Mouse (Mus musculus) lung, postnatal 4 days (tissue): ENCODE results near the gene Slc25a28.

Source experiments
- DNase-seq, 2 experiments: peaks; one replicate each; pipeline ENCODE4 v3.0.0; 2021

The Slc25a28 gene

DNA sequence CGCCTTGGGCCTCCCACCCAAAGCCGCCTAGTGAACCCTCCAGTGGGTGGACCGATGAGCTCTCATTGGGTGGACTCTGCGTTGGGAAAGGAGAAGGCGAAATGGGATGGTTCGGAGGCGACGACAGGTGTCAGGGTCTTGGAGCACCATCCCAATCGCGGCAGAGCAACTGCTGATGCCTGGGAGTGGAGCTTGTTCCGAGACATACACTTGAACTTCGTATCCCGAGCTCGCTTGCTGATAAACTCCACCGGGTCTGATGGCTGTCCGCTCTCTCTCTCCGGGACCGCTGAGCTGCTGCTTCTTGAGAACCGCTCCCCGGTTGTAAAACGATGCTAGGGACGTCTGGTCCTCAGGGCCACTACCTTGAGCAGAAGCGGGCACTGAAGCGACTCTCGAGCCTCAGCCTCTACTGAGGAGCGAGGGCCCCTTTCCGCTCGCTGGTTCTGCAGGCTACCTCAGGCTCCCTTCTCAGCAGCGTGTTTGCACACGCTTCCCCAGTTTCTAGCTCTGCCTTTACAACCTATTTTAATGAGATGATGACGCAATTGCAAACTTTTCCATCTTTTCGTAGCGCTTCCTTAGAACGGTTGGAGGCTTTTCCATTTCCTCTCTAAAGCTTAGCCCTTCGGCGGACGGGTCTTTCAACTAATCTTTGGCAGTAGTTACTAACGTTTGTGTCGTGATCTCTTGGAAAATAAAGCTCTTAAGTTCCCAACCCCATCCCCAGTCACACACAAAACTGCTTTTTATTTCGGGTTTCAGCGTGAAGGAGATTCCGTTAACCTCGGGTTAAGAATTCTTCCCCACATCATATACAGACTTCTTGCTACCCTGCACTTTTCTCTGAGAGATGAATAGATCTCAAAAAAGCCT is 1.1 kb upstream of the Slc25a28 start:
- DNase-seq, result peak; percentile 46 to 52

DNA sequence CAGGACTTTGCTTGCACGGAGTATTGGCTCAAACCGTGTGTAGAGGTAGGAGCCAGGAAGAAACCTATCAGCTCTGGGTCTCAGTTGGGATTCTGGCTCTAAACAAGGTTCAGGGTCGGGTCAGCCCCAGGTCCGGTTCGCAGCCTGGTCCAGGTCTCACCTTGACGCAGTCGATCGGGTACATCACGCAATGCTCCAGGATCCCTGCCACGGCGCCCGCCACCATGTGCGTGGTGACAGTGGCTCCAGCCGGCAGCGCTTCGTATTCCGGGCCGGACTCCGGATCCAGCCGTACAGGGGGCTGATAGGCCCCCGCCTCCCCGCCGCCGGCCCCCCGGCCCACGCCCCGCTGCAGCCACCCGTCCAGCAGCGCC is 378 bp downstream of the Slc25a28 start:
- no peak for DNase-seq

DNA sequence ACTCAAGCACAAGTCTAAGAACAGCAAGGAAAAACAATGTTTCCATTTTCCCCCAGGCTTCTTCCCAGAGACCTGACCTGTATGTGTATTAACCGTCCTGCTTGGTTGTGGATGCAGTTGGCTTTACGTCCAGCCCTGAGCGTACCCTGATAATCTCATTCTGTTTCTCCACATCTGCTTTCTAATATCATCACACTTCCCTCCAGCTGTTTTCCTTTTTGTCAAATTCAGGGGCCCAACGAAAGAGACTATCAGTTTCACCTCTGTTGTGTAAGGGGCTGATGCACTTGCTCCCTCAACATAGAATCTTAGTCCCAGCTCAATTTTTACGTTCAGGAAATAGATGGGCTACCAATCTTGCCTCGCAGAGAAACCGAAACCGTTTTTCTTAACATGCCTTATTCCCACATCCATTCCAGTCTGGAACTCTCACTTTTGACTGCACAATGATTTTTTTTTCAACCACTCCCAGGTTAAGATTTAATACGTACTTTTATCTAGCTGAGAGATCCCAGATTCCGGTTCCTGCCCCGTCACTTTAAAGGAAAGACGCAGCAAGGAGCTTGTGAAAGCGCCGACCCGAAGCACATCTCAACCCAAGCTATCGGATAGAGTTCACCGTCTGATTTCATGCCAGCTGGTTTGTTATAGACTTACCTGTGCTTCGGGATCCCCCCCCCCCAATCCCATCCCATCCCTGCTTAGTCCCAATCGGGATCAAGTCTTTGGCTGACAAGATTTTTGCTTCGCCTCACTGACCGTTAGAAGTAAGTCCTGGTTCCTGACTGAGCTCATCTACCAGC is 967 bp downstream of the Slc25a28 start:
- DNase-seq, result no peak

DNA sequence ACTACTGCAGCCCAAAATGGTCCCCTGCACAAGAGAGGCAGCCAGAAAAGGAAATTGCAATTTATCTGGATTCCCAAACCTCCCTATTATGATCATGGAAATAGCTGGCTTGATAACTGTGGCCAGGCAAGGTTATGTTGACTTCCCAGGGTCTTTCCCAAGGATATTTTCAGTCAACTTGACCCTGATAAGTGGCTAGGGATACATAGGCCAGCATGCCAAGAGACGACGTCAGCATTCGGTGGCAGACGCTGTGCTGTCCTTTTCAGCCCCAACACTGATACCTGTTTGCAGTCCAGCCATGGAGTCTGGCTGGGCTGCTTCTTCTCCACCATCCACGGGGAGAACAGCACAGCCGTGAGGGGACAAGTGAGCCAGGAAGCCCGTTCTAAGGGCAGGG is 3.6 kb downstream of the Slc25a28 start:
- no peak for DNase-seq

DNA sequence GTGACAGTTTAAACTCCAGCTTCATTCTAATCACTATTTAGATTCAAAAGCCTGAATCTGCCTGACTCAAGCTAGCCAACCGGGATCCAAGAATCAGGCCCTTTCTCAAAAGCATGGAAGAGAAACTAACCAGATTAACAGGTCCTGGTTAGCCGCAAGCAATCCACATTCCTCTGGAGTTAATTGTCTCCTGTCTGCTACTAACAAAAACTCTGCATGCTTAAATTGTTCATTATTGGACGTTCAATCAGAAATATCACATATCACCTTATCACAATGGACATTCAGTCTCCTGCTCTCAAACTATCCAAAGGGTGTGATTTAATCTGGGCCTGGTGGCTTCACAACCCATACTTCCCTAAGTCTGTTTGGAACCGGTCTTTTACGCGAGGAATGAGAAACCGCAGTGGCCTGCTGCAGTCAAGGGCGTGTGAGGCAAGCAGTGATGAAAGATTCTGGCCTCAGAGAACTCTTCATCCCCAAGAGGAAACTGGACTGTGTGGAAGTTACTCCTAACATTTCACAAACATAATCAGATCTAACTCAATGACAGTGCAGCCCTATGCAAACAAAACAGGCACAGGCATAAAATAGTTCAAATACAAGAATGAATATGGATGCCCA is 5.4 kb downstream of the Slc25a28 start:
- peak in 1 of 2 experiments; percentile 33 for DNase-seq

DNA sequence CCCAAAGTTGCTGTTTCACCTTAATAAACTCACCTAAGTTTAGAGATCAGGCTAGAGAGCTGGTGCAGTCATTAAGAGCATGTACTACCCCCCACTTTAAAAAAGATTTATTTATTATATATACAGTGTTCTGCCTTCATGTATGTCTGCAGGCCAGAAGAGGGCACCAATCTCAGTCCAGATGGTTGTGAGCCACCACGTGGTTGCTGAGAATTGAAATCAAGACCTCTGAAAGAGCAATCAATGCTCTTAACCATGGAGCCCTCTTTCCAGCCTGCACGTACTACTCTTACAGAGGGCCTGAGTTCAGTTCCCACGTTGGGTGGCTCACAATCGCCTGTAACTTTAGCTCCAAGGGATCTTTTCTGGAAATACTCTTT is 7.3 kb downstream of the Slc25a28 start:
- peak in 1 of 2 experiments; percentile 18 for DNase-seq

DNA sequence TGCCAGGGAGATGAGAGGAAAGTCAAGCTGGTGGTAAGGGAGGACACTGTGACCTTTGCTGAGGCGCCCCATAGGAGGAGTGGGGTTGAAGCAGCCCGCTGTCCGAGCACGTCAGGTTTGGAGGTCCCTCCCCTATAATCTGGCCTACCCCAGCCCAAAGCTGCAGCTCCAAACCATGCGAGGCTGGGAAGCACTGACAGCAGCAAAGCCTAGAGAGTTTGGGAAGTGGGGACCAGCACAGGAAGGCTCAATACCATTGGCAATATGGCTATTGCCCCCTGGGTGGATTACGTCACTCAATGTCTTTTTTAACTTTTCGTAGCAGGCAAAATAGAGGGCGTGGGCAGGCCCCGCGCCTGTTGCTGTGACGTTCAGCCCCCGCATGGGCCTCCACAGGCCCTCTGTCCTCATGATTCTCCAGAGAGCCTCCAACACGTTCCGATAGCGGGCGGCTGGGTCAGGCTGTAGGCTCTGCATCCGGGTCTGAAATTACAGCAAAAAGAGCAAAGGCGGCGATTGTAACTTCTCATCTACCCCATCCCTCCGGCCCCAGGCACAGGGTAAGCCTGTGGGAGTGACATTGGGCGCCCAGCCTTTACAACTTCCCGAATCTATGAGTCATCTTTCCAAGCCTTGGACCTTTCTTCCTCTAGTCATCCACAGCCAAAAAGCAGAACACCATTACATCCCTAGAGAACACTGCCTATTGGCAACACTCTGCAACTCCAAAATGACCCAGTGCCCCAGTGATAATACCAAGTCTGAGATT is 7.8 kb downstream of the Slc25a28 start:
- peak in 1 of 2 experiments; percentile 21 for DNase-seq

DNA sequence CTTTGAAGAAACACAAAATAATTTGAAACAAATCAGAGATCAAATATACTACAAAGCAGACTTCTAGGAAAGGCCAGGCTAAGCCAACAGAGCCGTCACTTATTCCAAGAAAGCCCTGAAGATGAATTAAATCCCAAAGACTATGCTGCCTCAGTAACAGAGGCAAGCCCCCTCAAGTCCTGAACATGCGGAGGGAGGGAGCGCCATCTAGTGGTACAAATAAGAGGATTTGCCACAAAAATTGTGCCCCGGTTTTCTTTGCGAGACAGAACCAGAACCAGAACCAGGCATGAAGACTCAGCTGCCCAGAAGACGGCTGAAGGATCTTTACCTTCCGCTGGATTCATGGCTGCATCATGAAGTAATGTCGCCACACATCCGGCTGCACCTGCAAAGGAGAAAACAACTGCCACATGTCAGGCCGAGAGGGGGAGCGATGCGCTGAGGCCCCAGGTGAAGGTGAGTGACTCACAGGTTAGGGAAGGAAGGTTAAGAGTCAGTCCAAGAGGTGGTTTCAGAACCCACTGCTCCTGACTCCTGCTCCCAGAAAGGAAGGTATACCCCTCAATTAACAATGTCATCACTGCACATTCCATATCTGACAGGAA is 9.1 kb downstream of the Slc25a28 start:
- peak in 1 of 2 experiments; percentile 53 for DNase-seq

DNA sequence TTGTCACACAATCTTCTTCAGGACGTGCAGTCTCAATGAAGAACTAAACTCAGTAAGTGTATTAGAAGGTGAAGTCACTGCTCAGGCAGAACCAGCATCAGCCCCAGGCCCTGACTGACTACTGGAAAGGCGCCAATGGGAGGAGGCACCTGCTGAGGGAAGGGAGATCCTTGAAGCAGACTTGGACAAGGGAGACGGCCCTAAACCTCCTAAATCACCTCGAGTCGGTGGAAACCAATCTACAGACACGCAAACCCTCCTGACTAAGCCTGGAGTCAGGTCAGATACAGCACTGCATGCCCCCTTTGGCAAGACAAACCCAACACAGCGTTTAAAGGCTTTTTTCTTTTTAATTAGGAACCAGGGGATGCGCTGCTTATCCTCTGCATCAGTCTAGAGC is 11.2 kb downstream of the Slc25a28 start:
- no peak for DNase-seq

DNA sequence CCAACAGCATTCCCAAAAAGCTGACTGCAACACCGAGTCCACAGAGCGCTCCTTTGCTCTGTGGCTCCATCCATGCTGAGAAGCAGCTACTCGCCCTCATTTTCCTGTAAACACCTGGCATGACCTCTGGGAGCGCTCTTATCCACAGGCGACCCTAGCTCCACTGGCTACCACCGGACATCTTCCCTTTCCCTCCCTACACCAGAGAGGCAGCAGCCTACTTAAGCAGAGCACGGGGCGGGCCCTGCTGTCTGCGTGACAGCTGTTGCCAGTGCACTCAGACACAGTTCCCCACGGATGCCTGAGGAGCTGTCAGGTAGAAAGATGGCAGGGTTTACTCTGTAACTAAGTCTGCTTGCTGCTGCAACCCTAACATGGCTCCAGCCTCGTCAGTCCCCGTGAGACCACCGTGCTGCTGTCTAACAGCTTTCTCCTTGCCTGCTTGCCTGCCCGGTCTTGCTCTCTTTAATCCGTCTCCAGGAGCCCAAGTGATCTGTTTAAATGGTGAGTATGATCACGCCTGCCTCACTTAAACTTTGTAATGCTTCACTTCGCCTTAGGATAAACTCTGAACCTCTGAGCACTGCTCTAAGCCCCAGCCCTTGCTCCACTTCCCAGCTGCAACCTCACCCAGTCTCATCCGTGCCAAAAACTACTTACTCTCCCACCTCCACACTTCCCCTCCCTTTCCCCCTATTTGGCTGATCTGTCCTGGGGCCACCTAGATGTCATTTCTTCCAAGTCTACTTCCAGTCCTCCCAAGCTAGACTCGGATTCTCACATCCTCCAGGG is 12.3 kb downstream of the Slc25a28 start:
- DNase-seq, result peak; percentile 32 to 40

DNA sequence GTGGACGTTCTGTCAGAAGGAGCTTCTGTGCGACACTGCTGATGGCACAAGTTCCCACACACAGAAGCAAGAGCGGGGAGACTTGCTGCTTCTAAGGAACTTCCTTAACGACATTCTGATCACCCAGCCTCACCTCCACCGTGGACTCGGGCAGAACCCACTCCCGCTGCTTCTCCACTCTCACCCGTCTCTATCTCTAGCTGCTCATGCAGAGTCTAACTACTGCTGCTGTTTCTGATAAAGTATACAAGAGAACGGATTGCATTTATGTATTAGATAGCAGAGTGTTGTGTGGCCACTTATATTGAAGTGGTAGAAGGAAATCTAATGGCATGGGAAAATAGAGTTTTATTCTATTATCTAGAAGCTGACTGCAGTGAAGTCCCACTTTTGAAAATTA is 13.9 kb downstream of the Slc25a28 start:
- no peak for DNase-seq

DNA sequence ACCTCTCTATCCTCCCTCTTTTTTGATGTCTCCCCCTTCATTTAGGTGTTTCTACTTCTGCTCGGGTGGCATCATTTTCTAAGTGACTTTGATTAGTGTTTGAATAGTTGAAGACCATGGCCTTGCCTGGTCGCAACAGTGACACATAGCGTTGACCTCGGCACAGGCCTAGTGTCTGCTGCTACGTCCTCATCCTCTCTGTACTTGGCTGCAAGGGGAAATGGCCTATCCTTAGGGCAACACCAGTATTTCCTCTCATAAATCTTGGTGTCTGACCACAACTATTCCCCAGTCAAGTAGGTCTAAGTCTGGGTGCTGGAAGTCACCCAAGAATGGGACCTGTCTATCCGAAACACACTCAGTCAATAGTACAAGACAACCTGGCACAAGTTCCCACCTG is 15.0 kb downstream of the Slc25a28 start:
- DNase-seq, result no peak

DNA sequence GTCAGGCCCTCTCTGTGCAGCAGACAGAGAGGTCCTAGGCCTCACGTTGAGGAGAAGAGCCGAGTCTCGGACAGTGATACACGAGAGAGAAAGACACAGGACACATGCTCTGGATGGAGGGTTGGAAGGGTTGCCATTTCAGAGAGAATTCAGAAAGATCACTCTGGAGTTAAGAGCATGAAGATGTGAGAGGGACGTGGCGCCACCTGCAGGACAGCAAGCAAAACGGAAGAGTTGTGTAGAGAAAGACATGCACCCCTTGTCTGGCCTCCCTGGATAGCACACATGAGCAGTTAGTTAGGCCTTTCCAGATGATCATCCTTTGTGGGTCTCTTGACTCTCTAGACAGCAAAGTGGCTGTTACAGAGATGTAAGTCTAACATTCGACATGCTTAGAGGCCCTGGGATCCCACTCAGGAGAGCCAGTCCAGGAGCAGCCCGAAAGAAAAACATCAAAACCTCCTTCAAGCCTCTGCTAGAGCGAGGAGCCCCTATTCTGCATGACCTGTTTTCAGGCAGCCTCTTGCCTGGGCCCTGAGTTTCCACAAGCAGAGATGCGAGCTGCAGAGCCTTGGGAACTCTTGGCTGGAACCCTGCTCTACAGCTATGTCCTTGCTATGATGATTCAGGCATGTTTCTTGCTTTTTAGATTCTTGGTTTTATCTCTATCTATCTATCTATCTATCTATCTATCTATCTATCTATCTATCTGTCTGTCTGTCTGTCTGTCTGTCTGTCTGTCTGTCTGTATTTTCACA is 18.8 kb downstream of the Slc25a28 start:
- peak; percentile 74 to 77 for DNase-seq

DNA sequence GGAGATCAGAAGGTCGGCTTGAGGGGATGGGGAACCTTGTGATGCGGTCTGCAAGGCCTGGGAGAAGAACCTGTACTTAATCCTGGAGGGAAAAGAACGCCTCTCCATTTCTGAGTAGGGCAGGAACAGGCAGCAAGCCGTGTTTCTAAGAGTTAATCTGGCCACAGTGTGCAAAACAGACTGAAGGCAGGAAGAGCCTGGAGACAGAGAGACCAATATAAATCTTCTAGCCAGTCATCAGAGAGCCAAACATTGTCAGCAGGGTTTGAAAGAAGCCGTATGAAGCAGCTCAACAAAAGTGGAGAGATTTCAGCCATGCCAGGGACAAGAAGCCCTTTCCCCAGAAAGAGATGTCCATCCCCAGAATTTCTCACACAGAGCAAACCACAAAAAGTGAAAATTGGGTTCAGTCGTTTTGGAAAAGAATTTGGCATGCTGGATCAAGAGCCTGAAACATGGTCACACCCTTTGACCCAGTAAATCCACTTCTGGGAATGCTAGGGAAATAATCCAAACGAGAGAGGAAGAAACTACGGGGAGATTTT is 23.4 kb downstream of the Slc25a28 start:
- no peak for DNase-seq

DNA sequence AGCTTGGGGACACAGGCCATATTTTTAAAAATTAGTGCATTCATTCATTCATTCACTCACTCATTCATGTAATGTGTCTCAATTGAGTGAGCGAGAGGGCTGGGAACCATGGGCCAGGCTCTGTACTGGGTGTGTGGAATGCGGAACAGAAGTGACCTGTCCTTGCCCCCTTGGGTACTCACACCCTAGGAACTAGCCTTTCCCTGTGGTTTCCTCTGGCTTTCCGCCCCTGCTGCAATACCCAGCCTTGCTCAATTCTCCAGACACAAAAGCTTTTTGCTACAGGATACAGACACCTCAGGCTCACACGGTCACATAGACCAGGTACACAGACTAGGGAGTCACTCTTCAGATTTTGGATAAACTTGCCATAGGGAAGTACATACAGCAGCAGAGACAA is 26.3 kb downstream of the Slc25a28 start:
- DNase-seq, result peak; percentile 46 to 47

DNA sequence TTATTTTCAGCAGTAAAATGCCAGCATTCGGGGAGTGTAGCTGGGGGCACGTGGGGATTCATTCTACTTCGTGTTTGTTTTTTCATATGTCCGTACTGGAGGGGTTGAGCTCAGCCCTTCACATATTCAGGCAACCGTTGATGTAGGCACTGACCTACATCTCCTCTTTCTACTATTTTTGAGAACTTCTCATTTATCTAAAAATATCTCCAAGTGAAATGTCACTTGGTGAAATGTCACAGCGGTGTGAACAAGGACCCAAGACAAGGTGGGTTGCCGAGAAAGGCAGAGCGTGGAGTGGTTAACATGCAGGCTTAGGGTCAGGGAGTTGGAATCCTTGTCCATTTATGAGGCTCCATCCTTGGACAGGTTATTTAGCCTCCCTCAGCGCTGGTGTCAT is 27.4 kb downstream of the Slc25a28 start:
- no peak for DNase-seq

DNA sequence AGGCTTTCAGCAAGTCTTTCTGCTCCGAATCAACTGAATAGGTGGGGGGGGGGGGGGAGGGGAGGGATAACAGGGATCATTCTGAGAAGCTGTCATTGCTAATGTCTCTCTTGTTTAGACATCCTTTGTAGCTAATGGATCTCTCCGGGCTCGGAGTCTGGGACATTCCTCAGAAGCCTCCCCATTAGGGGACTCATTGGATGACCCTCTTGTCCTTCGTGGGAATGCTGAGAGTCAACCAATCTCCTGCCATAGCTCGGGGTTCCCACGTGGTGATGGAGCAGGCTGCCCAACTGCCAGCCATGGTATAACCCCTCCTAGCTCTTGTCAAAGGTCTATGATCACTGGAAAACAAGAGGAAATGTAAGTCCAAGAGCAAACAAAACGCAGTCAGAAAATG is 27.8 kb downstream of the Slc25a28 start:
- DNase-seq, result no peak

DNA sequence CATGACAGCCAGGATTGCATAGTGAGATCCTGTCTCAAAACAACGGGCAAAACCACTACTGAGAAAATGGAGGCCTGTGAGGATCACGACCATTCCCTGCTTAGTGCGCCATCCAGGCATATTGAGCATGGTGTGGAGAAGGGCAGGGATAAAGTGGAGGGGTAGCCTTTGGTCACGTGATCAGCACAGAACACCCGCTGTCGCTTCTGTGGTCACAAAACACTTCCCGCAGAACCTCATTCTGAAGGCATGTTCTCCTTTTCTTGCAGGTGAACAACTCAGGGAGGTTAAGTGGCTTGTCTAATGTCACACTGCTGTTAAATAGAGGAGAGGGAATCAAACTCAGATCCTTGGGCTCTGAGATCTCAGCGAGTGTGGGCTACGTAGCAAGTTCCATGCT is 29.2 kb downstream of the Slc25a28 start:
- DNase-seq, result no peak

DNA sequence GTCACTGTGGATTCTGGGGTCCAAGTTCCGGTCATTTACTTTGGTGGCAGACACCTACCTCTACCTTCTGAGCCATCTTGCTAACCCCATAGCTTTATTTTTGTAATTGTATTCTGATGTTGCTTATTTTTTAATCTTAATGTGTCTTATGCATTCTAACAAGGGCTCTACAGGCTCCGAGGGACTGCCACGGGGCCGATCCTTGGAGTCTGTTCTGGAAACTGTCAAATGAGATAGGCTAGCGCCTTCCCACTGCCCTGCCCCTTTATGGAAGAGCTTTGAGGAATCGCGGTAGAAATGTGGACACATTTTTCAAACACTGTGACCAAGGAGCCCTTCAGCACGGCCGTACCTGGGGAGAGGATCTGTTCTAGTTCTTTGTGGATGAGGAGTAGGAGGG is 31.8 kb downstream of the Slc25a28 start:
- DNase-seq, result no peak

DNA sequence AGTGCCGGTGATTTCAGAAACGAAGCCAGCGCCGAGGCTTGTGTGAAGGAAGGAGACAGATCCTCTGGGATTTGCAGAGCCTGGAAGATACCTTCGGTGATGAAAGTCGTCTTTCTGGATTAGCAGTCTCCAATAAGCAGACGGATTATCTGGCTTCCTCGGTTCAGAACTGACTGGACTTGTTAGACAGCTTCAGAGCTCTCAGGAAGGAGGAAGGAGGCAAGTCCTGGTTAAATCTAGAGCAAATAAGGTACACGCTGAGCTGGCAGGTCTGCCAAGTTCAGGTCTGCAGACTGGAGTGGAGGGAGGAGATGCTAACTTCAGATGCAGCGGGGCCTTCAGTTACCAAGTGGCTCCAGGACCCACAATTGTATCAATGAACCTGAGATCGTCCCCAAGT is 32.8 kb downstream of the Slc25a28 start:
- DNase-seq, result peak in 1 of 2 experiments; percentile 21
